Mouse (Mus musculus): ENCODE measurements around the gene Ccdc124.

Gene Ccdc124

DNA sequence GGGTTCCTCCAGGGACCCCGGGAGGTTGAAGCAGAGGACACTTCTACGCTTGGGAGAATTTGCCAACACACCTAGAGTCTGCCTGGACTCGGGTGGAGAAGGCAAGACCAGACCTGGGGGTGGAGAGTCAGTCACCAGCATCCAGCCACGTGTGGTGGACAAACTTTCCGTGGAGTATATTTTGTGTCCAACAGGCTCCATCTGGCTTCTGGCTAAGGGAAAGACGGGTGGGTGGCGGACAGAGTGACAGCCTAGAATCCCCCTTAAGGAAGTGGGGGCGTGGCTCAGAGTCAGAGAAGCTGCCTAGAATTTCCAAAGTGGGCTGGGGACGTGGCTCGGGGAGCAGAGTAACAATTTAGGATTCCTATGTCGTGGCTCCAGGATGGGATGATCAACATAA lies 51.7 kb downstream of the Ccdc124 start:
- no peak for DNase-seq (ENCODE audit: low read depth)

DNA sequence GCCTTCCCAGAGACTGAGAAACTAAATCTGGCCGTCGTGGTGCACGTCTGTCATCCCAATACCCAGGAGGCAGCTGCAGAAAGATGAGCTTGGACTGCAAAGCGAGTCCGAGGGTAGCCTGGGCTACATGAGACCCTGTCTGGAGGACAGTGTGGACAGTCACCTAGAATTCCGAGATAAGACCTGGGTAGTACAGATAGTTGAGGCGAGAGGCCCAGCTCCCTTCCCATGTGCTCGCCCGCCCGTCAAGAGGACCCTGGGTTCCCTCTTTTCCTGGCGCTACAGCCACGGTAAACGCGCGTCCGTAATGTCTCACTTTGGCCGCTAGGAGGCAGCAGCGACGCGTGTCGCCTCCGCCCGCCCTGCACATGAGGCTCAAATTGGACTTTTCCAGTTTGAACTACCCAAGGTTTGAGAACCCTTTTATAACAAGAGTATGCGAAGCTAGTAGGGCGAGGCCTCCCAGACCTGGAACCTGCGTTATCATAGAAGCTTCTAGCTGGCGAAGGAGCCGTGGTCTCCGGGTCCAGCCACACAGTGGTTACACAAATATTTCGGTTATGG lies 52.3 kb downstream of the Ccdc124 start:
- peak; percentile 85 for DNase-seq (ENCODE audit: low read depth)

DNA sequence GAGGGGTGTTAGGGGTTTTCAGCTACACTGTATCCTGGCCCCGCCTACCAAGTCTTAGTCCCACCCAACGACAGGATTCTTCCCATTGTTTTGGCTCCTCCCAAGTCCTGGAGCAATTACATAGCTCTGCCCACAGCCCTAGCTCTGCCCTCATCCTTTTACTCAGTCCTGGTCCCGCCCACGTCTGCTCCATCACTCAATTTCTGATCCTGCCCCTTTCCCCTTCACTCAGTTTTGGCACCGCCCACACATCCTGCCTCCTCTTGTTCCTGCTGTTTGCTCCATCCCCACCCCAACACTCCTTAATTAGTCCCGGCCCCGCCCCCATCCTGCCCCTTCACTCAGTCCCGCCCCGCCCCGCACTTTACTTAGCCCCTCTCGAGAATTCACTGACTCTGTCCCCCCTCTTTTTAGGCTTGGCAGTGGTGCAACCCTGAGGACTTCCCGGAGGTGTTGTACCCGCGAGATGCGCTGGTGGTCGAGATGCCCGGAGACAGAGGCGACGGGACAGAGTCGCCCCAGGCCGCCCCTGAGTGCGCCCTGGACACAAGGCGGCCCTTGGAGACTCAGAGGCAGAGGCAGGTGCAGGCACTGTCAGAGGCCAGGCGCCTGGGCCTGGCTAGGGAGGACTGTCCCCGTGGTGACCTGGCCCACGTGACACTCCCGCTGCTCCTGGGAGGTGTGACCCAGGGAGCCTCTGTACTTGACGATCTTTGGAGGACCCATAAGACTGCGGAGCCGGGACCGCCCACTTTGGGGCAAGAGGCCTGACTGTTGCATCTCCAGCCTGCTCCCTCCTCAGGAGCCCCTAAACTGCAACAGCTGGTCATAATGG lies 53.4 kb downstream of the Ccdc124 start:
- no peak for DNase-seq (ENCODE audit: low read depth)
